Mouse (Mus musculus) adrenal gland, adult (tissue): ENCODE measurements around the gene Yipf1.

ENCODE experiments used
- DNase-seq, 2 experiments: peaks; one replicate each; pipeline ENCODE4 v3.0.0; 2022 to 2023; ENCODE audit warnings: low spot score in 1 of 2; ENCODE audit not compliant: inconsistent age in 2 of 2

Yipf1 gene

GRCm38 (mm10) chr4:107367567-107368314, 53.6 kb downstream of the Yipf1 start, which contains the start of gene Ndc1:
Ndc1 (plus strand) TSS chr4:107367784.
- DNase-seq = peak; percentile 87 to 97

GRCm38 (mm10) chr4:107372304-107372703, 58.1 kb downstream of the Yipf1 start:
- no peak for DNase-seq

- DNase-seq = peak in 1 of 2 experiments; percentile 43
These were observed 60.5 kb downstream of the Yipf1 start for GRCm38 (mm10) chr4:107374677-107375076.

- no peak for DNase-seq
These were observed 64.8 kb downstream of the Yipf1 start for GRCm38 (mm10) chr4:107378954-107379353.

- no peak for DNase-seq
These were observed 66.7 kb downstream of the Yipf1 start for GRCm38 (mm10) chr4:107380871-107381270.

GRCm38 (mm10) chr4:107387038-107387437, 72.9 kb downstream of the Yipf1 start:
- DNase-seq = peak in 1 of 2 experiments; percentile 55

GRCm38 (mm10) chr4:107387465-107387864, 73.3 kb downstream of the Yipf1 start:
- no peak for DNase-seq

GRCm38 (mm10) chr4:107388291-107388690, 74.1 kb downstream of the Yipf1 start:
- DNase-seq = no peak

GRCm38 (mm10) chr4:107389345-107389744, 75.2 kb downstream of the Yipf1 start:
- no peak for DNase-seq

GRCm38 (mm10) chr4:107393771-107394170, 79.6 kb downstream of the Yipf1 start:
- DNase-seq = peak in 1 of 2 experiments; percentile 20
